Mouse (Mus musculus) CH12.LX (cell line): ENCODE measurements around the gene Gm9376. TPM values are rescaled to one million over a fixed set of nuclear protein-coding genes. Genes with fewer than 3 reads are reported as not detected.

ENCODE experiments used
- DNase-seq: peaks from one replicate; pipeline ENCODE4 v3.0.0-alpha.2; 2013; ENCODE audit errors: extremely low read depth
- H3K27ac ChIP-seq: 2 replicates; pipeline ENCODE4 v1.5.1; 2012; ENCODE audit warnings: low read depth, mild to moderate bottlenecking, control low read depth, moderate library complexity; ENCODE audit not compliant: insufficient read depth
- H3K27me3 ChIP-seq: replicated peaks from 2 replicates; pipeline ENCODE3; 2012; ENCODE audit warnings: inconsistent platforms
- H3K36me3 ChIP-seq, 2 experiments: replicated peaks in 1 of 2; 2 replicates each; pipeline versions ENCODE3 to v1.6.1; 2012; ENCODE audit warnings: inconsistent platforms in 1 of 2, low read length in 1 of 2, mild to moderate bottlenecking in 1 of 2, mixed read lengths in 1 of 2, moderate library complexity in 1 of 2; ENCODE audit not compliant: control insufficient read depth in 1 of 2, insufficient read depth in 1 of 2
- H3K4me1 ChIP-seq, 2 experiments: 2 replicates each; pipeline ENCODE4 v1.6.1; 2012; ENCODE audit warnings: inconsistent platforms in 1 of 2, moderate library complexity in 1 of 2; ENCODE audit not compliant: insufficient read depth in 2 of 2, control insufficient read depth in 1 of 2
- H3K4me2 ChIP-seq: 2 replicates; pipeline ENCODE4 v1.6.1; 2012; ENCODE audit warnings: low read depth, mild to moderate bottlenecking, control low read depth; ENCODE audit not compliant: poor library complexity, insufficient read depth, severe bottlenecking
- H3K4me3 ChIP-seq, 3 experiments: fragments of 150-350 bp in 1 of 3; sonication (generic) in 1 of 3; replicated peaks in 1 of 3; 2 replicates each; pipeline versions ENCODE3 to v1.5.1; 2011 to 2012; ENCODE audit warnings: low read depth in 2 of 3, low read length in 2 of 3, mild to moderate bottlenecking in 2 of 3, moderate library complexity in 2 of 3, control low read depth in 1 of 3, improper control_type of control experiment in 1 of 3, inconsistent platforms in 1 of 3, mixed read lengths in 1 of 3; ENCODE audit not compliant: poor library complexity in 1 of 3
- H3K79me2 ChIP-seq: replicated peaks from 2 replicates; pipeline ENCODE4 v1.6.1; 2012; ENCODE audit warnings: mild to moderate bottlenecking, moderate library complexity; ENCODE audit not compliant: control insufficient read depth, poor library complexity, insufficient read depth, severe bottlenecking; ENCODE audit errors: extremely low read depth
- H3K9ac ChIP-seq: 2 replicates; pipeline ENCODE4 v1.6.1; 2012; ENCODE audit warnings: low read depth, mild to moderate bottlenecking, control low read depth, moderate library complexity; ENCODE audit not compliant: insufficient read depth
- H3K9me3 ChIP-seq: replicated peaks from 2 replicates; pipeline ENCODE3; 2012; ENCODE audit warnings: low read length, inconsistent platforms, mixed read lengths
- BHLHE40 ChIP-seq: IDR thresholded peaks from 2 replicates; pipeline ENCODE4 v1.6.1; 2011; ENCODE audit warnings: mild to moderate bottlenecking, low read depth, low read length, improper control_type of control experiment
- CHD1 ChIP-seq: IDR thresholded peaks from 2 replicates; pipeline ENCODE4 v1.6.1; 2012; ENCODE audit warnings: low read depth, low read length, improper control_type of control experiment, inconsistent platforms
- EP300 ChIP-seq: IDR thresholded peaks from 2 replicates; pipeline ENCODE4 v1.6.1; 2011; ENCODE audit warnings: low read length, improper control_type of control experiment
- ETS1 ChIP-seq: conservative IDR thresholded peaks from 2 replicates; pipeline ENCODE4 v1.6.1; 2012; ENCODE audit warnings: low read depth, mild to moderate bottlenecking, inconsistent platforms, low read length, improper control_type of control experiment, moderate library complexity
- GABPA ChIP-seq: IDR thresholded peaks from 2 replicates; pipeline ENCODE4 v1.6.1; 2012; ENCODE audit warnings: low read depth, low read length, improper control_type of control experiment, inconsistent platforms; ENCODE audit not compliant: insufficient replicate concordance
- HCFC1 ChIP-seq: IDR thresholded peaks from 2 replicates; pipeline ENCODE4 v1.6.1; 2012; ENCODE audit warnings: low read depth, mild to moderate bottlenecking, inconsistent platforms, low read length, improper control_type of control experiment
- IRF4 ChIP-seq: IDR thresholded peaks from 2 replicates; pipeline ENCODE4 v1.6.1; 2014; ENCODE audit warnings: low read depth, mild to moderate bottlenecking, inconsistent platforms, low read length, improper control_type of control experiment
- JUN ChIP-seq: IDR thresholded peaks from 2 replicates; pipeline ENCODE4 v1.6.1; 2011; ENCODE audit warnings: low read depth, mild to moderate bottlenecking, low read length, improper control_type of control experiment, moderate library complexity; ENCODE audit not compliant: insufficient read depth
- MAFK ChIP-seq: IDR thresholded peaks from 2 replicates; pipeline ENCODE4 v1.6.1; 2011; ENCODE audit warnings: low read length, improper control_type of control experiment; ENCODE audit not compliant: insufficient replicate concordance
- MAX ChIP-seq: IDR thresholded peaks from 2 replicates; pipeline ENCODE4 v1.6.1; 2011; ENCODE audit warnings: low read length, improper control_type of control experiment
- MEF2A ChIP-seq: IDR thresholded peaks from 2 replicates; pipeline ENCODE4 v1.6.1; 2014; ENCODE audit warnings: low read depth, mild to moderate bottlenecking, inconsistent platforms, low read length, improper control_type of control experiment, borderline replicate concordance
- MYC ChIP-seq: IDR thresholded peaks from 2 replicates; pipeline ENCODE4 v1.6.1; 2011; ENCODE audit warnings: low read depth, mild to moderate bottlenecking, improper control_type of control experiment, low read length
- NRF1 ChIP-seq: IDR thresholded peaks from 2 replicates; pipeline ENCODE4 v1.6.1; 2014; ENCODE audit warnings: low read depth, mild to moderate bottlenecking, inconsistent platforms, low read length, improper control_type of control experiment, moderate library complexity
- PAX5 ChIP-seq: IDR thresholded peaks from 2 replicates; pipeline ENCODE4 v1.6.1; 2012; ENCODE audit warnings: low read length, inconsistent platforms, mixed read lengths
- POLR2A ChIP-seq: IDR thresholded peaks from 2 replicates; pipeline ENCODE4 v1.6.1; 2011; ENCODE audit warnings: low read depth, mild to moderate bottlenecking, improper control_type of control experiment, low read length
- POLR2AphosphoS2 ChIP-seq: IDR thresholded peaks from 2 replicates; pipeline ENCODE4 v1.6.1; 2011; ENCODE audit warnings: low read depth, low read length, improper control_type of control experiment
- RCOR1 ChIP-seq: conservative IDR thresholded peaks from 2 replicates; pipeline ENCODE4 v1.6.1; 2012; ENCODE audit warnings: low read depth, mild to moderate bottlenecking, inconsistent platforms, low read length, improper control_type of control experiment
- SIN3A ChIP-seq: IDR thresholded peaks from 2 replicates; pipeline ENCODE4 v1.6.1; 2012; ENCODE audit warnings: low read length, improper control_type of control experiment, inconsistent platforms
- TBP ChIP-seq: conservative IDR thresholded peaks from 2 replicates; pipeline ENCODE4 v1.6.1; 2011; ENCODE audit warnings: low read depth, low read length, improper control_type of control experiment
- TCF12 ChIP-seq: IDR thresholded peaks from 2 replicates; pipeline ENCODE4 v1.6.1; 2014; ENCODE audit warnings: low read depth, mild to moderate bottlenecking, inconsistent platforms, low read length, improper control_type of control experiment
- UBTF ChIP-seq: IDR thresholded peaks from 2 replicates; pipeline ENCODE4 v1.6.1; 2012; ENCODE audit warnings: low read depth, mild to moderate bottlenecking, inconsistent platforms, low read length, improper control_type of control experiment, moderate library complexity
- USF2 ChIP-seq: conservative IDR thresholded peaks from 2 replicates; pipeline ENCODE4 v1.6.1; 2011; ENCODE audit warnings: low read depth, low read length, improper control_type of control experiment
- ZC3H11A ChIP-seq: IDR thresholded peaks from 2 replicates; pipeline ENCODE4 v1.6.1; 2012; ENCODE audit warnings: low read depth, mild to moderate bottlenecking, inconsistent platforms, low read length, improper control_type of control experiment
- ZNF384 ChIP-seq: IDR thresholded peaks from 2 replicates; pipeline ENCODE4 v1.6.1; 2012; ENCODE audit warnings: low read depth, low read length, improper control_type of control experiment, inconsistent platforms
- dilution Hi-C: fragments of 300-500 bp; cut with MboI; formaldehyde crosslinking; loops from 2 replicates; pipeline ENCODE4 v1.14.3; 2020; ENCODE audit warnings: low sequenced_read_pairs; ENCODE audit not compliant: extremely low pct_unique_long_range_greater_than_20kb, extremely low pct_ligation_motif_present
- in situ Hi-C: fragments of 300-500 bp; cut with MboI; formaldehyde crosslinking; loops from 3 replicates; pipeline ENCODE4 v1.14.3; 2019; ENCODE audit warnings: low sequenced_read_pairs, low pct_ligation_motif_present, low pct_unique_long_range_greater_than_20kb, mixed read lengths
- polyA plus RNA-seq: library from polyadenylated mRNA; unstranded; fragments of >175 nt; gene quantifications from 2 replicates; pipeline ENCODE4 v1.2.1, GENCODE M21; 2012; ENCODE audit warnings: low read depth; ENCODE audit not compliant: insufficient read length
- total RNA-seq, 2 experiments: library from RNA; depleted of rRNA; stranded (reverse); fragments of 300-350 nt in 1 of 2; fragments of >200 nt in 1 of 2; gene quantifications; 2 replicates each; pipeline ENCODE4 v1.2.3; 2012 to 2014

Gm9376 gene
- total and polyA plus RNA-seq, 3 experiments, result not detected

GRCm38 (mm10) chr14:118302606-118303005 is 35.8 kb downstream of the Gm9376 start:
- H3K9ac ChIP-seq, result no peak overlapping the region
- no peak overlapping the region for H3K4me2 ChIP-seq
- H3K27ac ChIP-seq, result no peak overlapping the region
- H3K79me2 ChIP-seq, result no peaks in the 10 kb centered on the region
- TF ChIP-seq ZC3H11A (no peak), MAX (no peak), JUN (no peak), NRF1 (no peak), MYC (no peak), IRF4 (no peak), GABPA (no peak), RCOR1 (no peak), TBP (no peak), USF2 (no peak), CHD1 (no peak), SIN3A (no peak), UBTF (no peak), PAX5 (no peak)
- H3K9me3 ChIP-seq, result no peaks in the 10 kb centered on the region
- no peaks in the 10 kb centered on the region for H3K36me3 ChIP-seq
- DNase-seq, result no peak
- dilution Hi-C loops, result no loop called here
- H3K27me3 ChIP-seq, result no peaks in the 10 kb centered on the region
- peaks cover 9 to 32% of the 10 kb centered on the region in 2 experiments for H3K4me1 ChIP-seq
- no peak overlapping the region for H3K4me3 ChIP-seq
- in situ Hi-C loops, result no loop called here

- Histone ChIP-seq H3K79me2 (no peaks in the 10 kb centered on the region), H3K27me3 (no peaks in the 10 kb centered on the region), H3K4me3 (no peak overlapping the region), H3K9me3 (no peaks in the 10 kb centered on the region), H3K4me2 (peak overlapping the region; percentile 16; the same call in 1 of the 2 replicates), H3K36me3 (no peaks in the 10 kb centered on the region), H3K27ac (peak overlapping the region; percentile 79), H3K9ac (no peak overlapping the region), H3K4me1 (peaks cover 13 to 41% of the 10 kb centered on the region in 2 experiments)
- DNase-seq, result peak; percentile 88
- in situ Hi-C loops, result no loop called here
- TF ChIP-seq TCF12 (peak; percentile 88), MAFK (0 out of 2 replicates have a peak, but pooled peaks have one; percentile 38), ETS1 (peak; percentile 79), ZNF384 (no peak), POLR2AphosphoS2 (no peak), MEF2A (peak; percentile 78; the same call in 1 of the 2 replicates), IRF4 (peak; percentile 69; the same call in 1 of the 2 replicates), POLR2A (peak; percentile 55; the same call in 1 of the 2 replicates), HCFC1 (no peak), UBTF (peak; percentile 74), EP300 (peak; percentile 42; the same call in 1 of the 2 replicates), JUN (peak; percentile 24; the same call in 1 of the 2 replicates), BHLHE40 (0 out of 2 replicates have a peak, but pooled peaks have one; percentile 28), TBP (peak; percentile 77)
- dilution Hi-C loops, result no loop called here
These were observed 37.8 kb downstream of the Gm9376 start for GRCm38 (mm10) chr14:118304560-118304959.
